Mouse (Mus musculus) left cerebral cortex, postnatal 10 days (tissue): ENCODE measurements around the gene Gm10188. TPM values are rescaled to one million over a fixed set of nuclear protein-coding genes. Genes with fewer than 3 reads are reported as not detected.

Experiments
- DNase-seq, 2 experiments: peaks; one replicate each; pipeline ENCODE4 v3.0.0; 2021 to 2022; ENCODE audit warnings: low spot score in 2 of 2, mixed read lengths in 1 of 2; ENCODE audit errors: extremely low spot score in 1 of 2
- intact Hi-C: fragments of 180-260 bp; cut with DNase I; formaldehyde crosslinking; loops from one replicate; pipeline ENCODE4 v1.15.1; 2025
- total RNA-seq, 2 experiments: library from RNA; stranded (reverse); gene quantifications; 2 replicates each; pipeline ENCODE4 v1.2.3; 2021

Gm10188 gene
- not detected for total RNA-seq

GRCm38 (mm10) chr1:132229667-132230066 is at the start of gene Gm10188:
TSS of gene Gm10188 (minus strand) at chr1:132229767.
- intact Hi-C loops: no loop called here
- no peak for DNase-seq

- intact Hi-C loops: no loop called here
Measured at GRCm38 (mm10) chr1:132277124-132277523, 47.6 kb upstream of the Gm10188 start.

GRCm38 (mm10) chr1:132276694-132277093 is 47.1 kb upstream of the Gm10188 start:
- intact Hi-C loops: no loop called here

More at GRCm38 (mm10) chr1:132277124-132277523, 47.6 kb upstream of the Gm10188 start:
- DNase-seq: no peak

GRCm38 (mm10) chr1:132271237-132271636 is 41.7 kb upstream of the Gm10188 start:
- intact Hi-C loops: no loop called here
- no peak for DNase-seq

More at GRCm38 (mm10) chr1:132276694-132277093, 47.1 kb upstream of the Gm10188 start:
- no peak for DNase-seq

- intact Hi-C loops: no loop called here
- DNase-seq: no peak
Measured at GRCm38 (mm10) chr1:132268418-132269060, 39.0 kb upstream of the Gm10188 start.

GRCm38 (mm10) chr1:132267959-132268358 is 38.4 kb upstream of the Gm10188 start:
- intact Hi-C loops: no loop called here
- DNase-seq: no peak

- no peak for DNase-seq
- intact Hi-C loops: no loop called here
Measured at GRCm38 (mm10) chr1:132266791-132267557, 37.4 kb upstream of the Gm10188 start.

- intact Hi-C loops: no loop called here
- DNase-seq: no peak
Measured at GRCm38 (mm10) chr1:132265936-132266335, 36.4 kb upstream of the Gm10188 start.

GRCm38 (mm10) chr1:132265211-132265859 is 35.8 kb upstream of the Gm10188 start:
- DNase-seq: no peak
- intact Hi-C loops: no loop called here

- intact Hi-C loops: no loop called here
- no peak for DNase-seq
Measured at GRCm38 (mm10) chr1:132264577-132264976, 35.0 kb upstream of the Gm10188 start.

- DNase-seq: no peak
- intact Hi-C loops: no loop called here
Measured at GRCm38 (mm10) chr1:132263618-132264017, 34.1 kb upstream of the Gm10188 start.

GRCm38 (mm10) chr1:132261058-132261457 is 31.5 kb upstream of the Gm10188 start:
- intact Hi-C loops: no loop called here
- DNase-seq: no peak

GRCm38 (mm10) chr1:132260331-132260730 is 30.8 kb upstream of the Gm10188 start:
- DNase-seq: no peak
- intact Hi-C loops: no loop called here

- no peak for DNase-seq
- intact Hi-C loops: no loop called here
Measured at GRCm38 (mm10) chr1:132254467-132254866, 24.9 kb upstream of the Gm10188 start.

GRCm38 (mm10) chr1:132246641-132247040 is 17.1 kb upstream of the Gm10188 start:
- DNase-seq: no peak
- intact Hi-C loops: no loop called here

GRCm38 (mm10) chr1:132246137-132246536 is 16.6 kb upstream of the Gm10188 start:
- no peak for DNase-seq
- intact Hi-C loops: no loop called here

- intact Hi-C loops: no loop called here
- no peak for DNase-seq
Measured at GRCm38 (mm10) chr1:132245010-132245409, 15.4 kb upstream of the Gm10188 start.

GRCm38 (mm10) chr1:132237585-132238159 is 8.1 kb upstream of the Gm10188 start:
- intact Hi-C loops: loop anchor here (2.0 to 5.0 kb wide), 2 partner anchors 81 to 115 kb away; no protein-coding TSS in a partner anchor

GRCm38 (mm10) chr1:132234757-132235273 is 5.2 kb upstream of the Gm10188 start:
- DNase-seq: no peak
- intact Hi-C loops: loop anchor here (5.0 kb wide), 1 partner anchor 113 kb away; no protein-coding TSS in a partner anchor

More at GRCm38 (mm10) chr1:132237585-132238159, 8.1 kb upstream of the Gm10188 start:
- DNase-seq: peak; percentile 36 to 49
